Mouse (Mus musculus) urinary bladder, postnatal 4 days (tissue): Measurements from ENCODE around the gene A730049H05Rik.

Source experiments
- DNase-seq, 2 experiments: peaks; one replicate each; pipeline ENCODE4 v3.0.0; 2021 to 2022; ENCODE audit warnings: low spot score in 2 of 2

Gene A730049H05Rik

GRCm38 (mm10) chr6:92829148-92829547, 12.9 kb downstream of the A730049H05Rik start:
- no peak for DNase-seq

GRCm38 (mm10) chr6:92831106-92831505, 14.8 kb downstream of the A730049H05Rik start:
- DNase-seq: no peak

GRCm38 (mm10) chr6:92842000-92842399, 25.7 kb downstream of the A730049H05Rik start:
- no peak for DNase-seq

GRCm38 (mm10) chr6:92843474-92843873, 27.2 kb downstream of the A730049H05Rik start:
- DNase-seq: no peak

- DNase-seq: no peak
These were observed 29.6 kb downstream of the A730049H05Rik start for GRCm38 (mm10) chr6:92845898-92846297.

- DNase-seq: no peak
These were observed 30.3 kb downstream of the A730049H05Rik start for GRCm38 (mm10) chr6:92846614-92847013.

GRCm38 (mm10) chr6:92849208-92849607, 32.9 kb downstream of the A730049H05Rik start:
- no peak for DNase-seq

GRCm38 (mm10) chr6:92850250-92850649, 34.0 kb downstream of the A730049H05Rik start:
- DNase-seq: peak; percentile 61 to 78

GRCm38 (mm10) chr6:92854873-92855272, 38.6 kb downstream of the A730049H05Rik start:
- no peak for DNase-seq

GRCm38 (mm10) chr6:92857761-92858160, 41.5 kb downstream of the A730049H05Rik start:
- no peak for DNase-seq

GRCm38 (mm10) chr6:92858721-92859510, 42.6 kb downstream of the A730049H05Rik start:
- no peak for DNase-seq

- no peak for DNase-seq
These were observed 44.1 kb downstream of the A730049H05Rik start for GRCm38 (mm10) chr6:92860285-92860912.

GRCm38 (mm10) chr6:92862599-92862998, 46.3 kb downstream of the A730049H05Rik start:
- DNase-seq: no peak

- DNase-seq: no peak
These were observed 52.9 kb downstream of the A730049H05Rik start, which contains the start of gene Gm15737 for GRCm38 (mm10) chr6:92869089-92869581. Gene Gm15737, plus strand, starts transcription at chr6:92869357.

GRCm38 (mm10) chr6:92869582-92870219, 53.4 kb downstream of the A730049H05Rik start:
- DNase-seq: no peak

GRCm38 (mm10) chr6:92871813-92872212, 55.5 kb downstream of the A730049H05Rik start:
- DNase-seq: no peak

- no peak for DNase-seq
These were observed 56.5 kb downstream of the A730049H05Rik start for GRCm38 (mm10) chr6:92872766-92873165.

GRCm38 (mm10) chr6:92874854-92875253, 58.6 kb downstream of the A730049H05Rik start:
- DNase-seq: no peak

GRCm38 (mm10) chr6:92875340-92875739, 59.1 kb downstream of the A730049H05Rik start:
- no peak for DNase-seq

- DNase-seq: no peak
These were observed 59.8 kb downstream of the A730049H05Rik start for GRCm38 (mm10) chr6:92876121-92876520.

- no peak for DNase-seq
These were observed 61.0 kb downstream of the A730049H05Rik start for GRCm38 (mm10) chr6:92877236-92877635.

GRCm38 (mm10) chr6:92878771-92879170, 62.5 kb downstream of the A730049H05Rik start:
- no peak for DNase-seq
